In the genomic region with DNA sequence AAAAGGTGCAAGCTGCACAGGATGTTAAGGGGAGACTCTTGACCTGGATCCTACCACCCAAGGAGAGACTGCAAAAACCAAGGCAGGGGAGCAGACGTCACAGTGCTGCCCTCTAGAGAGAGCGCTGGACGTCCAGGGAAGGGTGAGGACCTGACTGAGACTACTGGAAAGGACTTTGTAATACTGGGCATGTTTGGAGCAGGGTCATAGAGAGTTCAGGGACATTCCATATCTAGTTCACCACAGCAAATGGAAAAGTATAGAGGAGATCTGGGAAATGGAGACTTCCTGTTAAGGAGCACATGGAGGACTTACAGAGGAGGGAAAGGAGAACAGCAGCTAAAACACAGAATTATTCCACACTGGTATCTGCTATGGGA, we compare ENCODE assay signal across 14 mouse cellular contexts. TPM values are rescaled to one million over a fixed set of nuclear protein-coding genes. Genes with fewer than 3 reads are reported as not detected.
DNase-seq lines count a peak whose midpoint lies in the region; ATAC-seq and TF ChIP-seq lines count a peak whose summit lies in the region.
"Had no signal": no experiment of that assay in that cellular context is flagged by ENCODE, and none has a peak within 500 bp of the region (broad histone marks: within the 10 kb centered on the region; RNA-seq: fewer than 3 reads in every experiment).

No protein-coding gene starts in this region.

- no peaks in the 10 kb centered on the region for H3K27me3 ChIP-seq in heart, embryonic 11.5 days (ENCODE audit: control insufficient read depth, insufficient read depth, low read length)
- H3K27me3 ChIP-seq in liver, embryonic 11.5 days (replicated peaks; ENCODE audit: control insufficient read depth, insufficient read depth, low read length): no peaks in the 10 kb centered on the region
- no peaks in the 10 kb centered on the region for H3K27me3 ChIP-seq in heart, postnatal 0 days (ENCODE audit: control insufficient read depth, insufficient read depth, low read length)
- H3K27me3 ChIP-seq in forebrain, embryonic 11.5 days (ENCODE audit: control insufficient read depth, insufficient read depth, low read length): no peaks in the 10 kb centered on the region

- TF ChIP-seq EP300 in heart, postnatal 0 days (IDR thresholded peaks at IDR 0.05; ENCODE audit: low read depth): no peak

- H3K36me3 ChIP-seq in heart, embryonic 11.5 days (ENCODE audit: control insufficient read depth, insufficient read depth, low read length): 0 out of 2 replicates have a peak, but pooled peaks cover 2% of the 10 kb centered on the region
- H3K36me3 ChIP-seq in liver, embryonic 11.5 days (ENCODE audit: control insufficient read depth, insufficient read depth, low read length): no peaks in the 10 kb centered on the region; the same call in 1 of the 2 replicates
- peaks cover 13% of the 10 kb centered on the region; the same call in 1 of the 2 replicates for H3K36me3 ChIP-seq in heart, postnatal 0 days (replicated peaks; ENCODE audit: control insufficient read depth, insufficient read depth, low read length)
- no peaks in the 10 kb centered on the region for H3K36me3 ChIP-seq in forebrain, embryonic 11.5 days (ENCODE audit: control insufficient read depth, insufficient read depth, low read length)
- H3K36me3 ChIP-seq: hindbrain, embryonic 10.5 days had no signal

- H3K4me1 ChIP-seq in heart, embryonic 11.5 days (ENCODE audit: control insufficient read depth, insufficient read depth, low read length): peaks cover 81% of the 10 kb centered on the region
- peaks cover 11% of the 10 kb centered on the region for H3K4me1 ChIP-seq in liver, embryonic 11.5 days (replicated peaks; ENCODE audit: control insufficient read depth, insufficient read depth, low read length)
- peaks cover 78% of the 10 kb centered on the region for H3K4me1 ChIP-seq in heart, postnatal 0 days (ENCODE audit: control insufficient read depth, insufficient read depth)
- H3K4me1 ChIP-seq in forebrain, embryonic 11.5 days (replicated peaks; ENCODE audit: control insufficient read depth, insufficient read depth, low read length): no peaks in the 10 kb centered on the region

- peak; percentile 43 for TF ChIP-seq CTCF in heart, postnatal 0 days (IDR thresholded peaks at IDR 0.05; ENCODE audit: low read depth)

- no peak overlapping the region for H3K4me3 ChIP-seq in heart, embryonic 11.5 days (ENCODE audit: low read depth, low read length)
- no peak overlapping the region for H3K4me3 ChIP-seq in liver, embryonic 11.5 days (ENCODE audit: low read depth, low read length)
- no peak overlapping the region for H3K4me3 ChIP-seq in heart, postnatal 0 days (ENCODE audit: low read depth, low read length)
- no peak overlapping the region for H3K4me3 ChIP-seq in forebrain, embryonic 11.5 days (ENCODE audit: low read depth, low read length)
- H3K4me3 ChIP-seq: erythroblast, embryonic 14.5 days; hindbrain, embryonic 10.5 days had no signal

- no peak for DNase-seq in heart, postnatal 10 days
- DNase-seq in liver, embryonic 11.5 days (ENCODE audit: low spot score): no peak
- DNase-seq in liver: no peak
- DNase-seq in heart, postnatal 0 days (ENCODE audit: low spot score): no peak
- DNase-seq in lung, postnatal 36 days: peak; percentile 47
- no peak for DNase-seq in layer of hippocampus, postnatal 10 days (ENCODE audit: low spot score in 2 of 2)
- DNase-seq in forebrain, embryonic 11.5 days (ENCODE audit: low spot score): no peak
- DNase-seq: cerebellum, postnatal 36 days; lung, embryonic 14.5 days had no signal

- H3K9me3 ChIP-seq in heart, embryonic 11.5 days (replicated peaks; ENCODE audit: control insufficient read depth, low read length): no peaks in the 10 kb centered on the region
- no peaks in the 10 kb centered on the region for H3K9me3 ChIP-seq in liver, embryonic 11.5 days (ENCODE audit: control insufficient read depth, low read length)
- H3K9me3 ChIP-seq in heart, postnatal 0 days (replicated peaks; ENCODE audit: control insufficient read depth, low read length): no peaks in the 10 kb centered on the region
- no peaks in the 10 kb centered on the region for H3K9me3 ChIP-seq in forebrain, embryonic 11.5 days (ENCODE audit: control insufficient read depth, low read length)
- H3K9me3 ChIP-seq: hindbrain, embryonic 10.5 days had no signal

- no peak overlapping the region for H3K4me2 ChIP-seq in heart, embryonic 11.5 days
- H3K4me2 ChIP-seq in liver, embryonic 11.5 days: no peak overlapping the region
- H3K4me2 ChIP-seq in heart, postnatal 0 days (ENCODE audit: low read depth, low read length): no peak overlapping the region
- H3K4me2 ChIP-seq in forebrain, embryonic 11.5 days (ENCODE audit: low read depth, low read length, severe bottlenecking): no peak overlapping the region
- H3K4me2 ChIP-seq: lung, embryonic 14.5 days had no signal

- peak overlapping the region; percentile 66 for H3K27ac ChIP-seq in heart, embryonic 11.5 days (ENCODE audit: low read depth, low read length)
- H3K27ac ChIP-seq in liver, embryonic 11.5 days (ENCODE audit: low read depth, low read length): 0 out of 2 replicates have a peak overlapping the region, but pooled peaks have one; percentile 38
- H3K27ac ChIP-seq in heart, postnatal 0 days (ENCODE audit: low read depth): peak overlapping the region; percentile 81
- H3K27ac ChIP-seq in forebrain, embryonic 11.5 days (ENCODE audit: low read depth, low read length): no peak overlapping the region

- peak; percentile 41; the same call in 1 of the 2 replicates for ATAC-seq in heart, embryonic 11.5 days (replicated peaks; ENCODE audit: insufficient number of reproducible peaks, low FRiP score, low TSS enrichment)
- ATAC-seq in liver, embryonic 11.5 days (replicated peaks; ENCODE audit: low FRiP score): no peak
- peak; percentile 37 for ATAC-seq in heart, postnatal 0 days (ENCODE audit: insufficient read depth, low read depth)
- no peak for ATAC-seq in forebrain, embryonic 11.5 days (replicated peaks; ENCODE audit: low FRiP score)
- ATAC-seq: activated CD4-positive, CD25-positive, alpha-beta regulatory T cell, adult 4 months; midbrain, embryonic 16.5 days had no signal

- H3K9ac ChIP-seq in heart, embryonic 11.5 days (ENCODE audit: low read depth, low read length): no peak overlapping the region
- H3K9ac ChIP-seq in liver, embryonic 11.5 days (ENCODE audit: low read depth, low read length): no peak overlapping the region
- H3K9ac ChIP-seq in heart, postnatal 0 days (replicated peaks; ENCODE audit: low read depth, low read length): no peak overlapping the region; the same call in 1 of the 2 replicates
- H3K9ac ChIP-seq in forebrain, embryonic 11.5 days (ENCODE audit: low read length): no peak overlapping the region
- H3K9ac ChIP-seq: lung, embryonic 14.5 days had no signal

- intact Hi-C loops in heart, postnatal 10 days (cut with DNase I): loop anchor here (2.0 to 10.0 kb wide), 2 partner anchors 17 to 195 kb away; no protein-coding TSS in a partner anchor

- WGBS in heart, embryonic 11.5 days (ENCODE audit: insufficient replicate concordance): 28% methylated on average over 3 of the region's 3 CpGs
- WGBS in liver, embryonic 11.5 days: 58% methylated on average over 3 of the region's 3 CpGs
- WGBS in heart, postnatal 0 days: 22% methylated on average over 3 of the region's 3 CpGs
- 31% methylated on average over 3 of the region's 3 CpGs for WGBS in forebrain, embryonic 11.5 days

RNA-seq across cellular contexts. Expression of a gene that starts 29.9 kb away (rescaled TPM):
- polyA plus RNA-seq in heart, embryonic 11.5 days (2014; fragmentation: Nextera tagmentation; extraction: Ambion mirVana): 85.4 and 91.8 TPM in 2 replicates
- 100 to 1,000 TPM; 112 to 114 TPM for total RNA-seq in heart, postnatal 10 days (2021)
- 13.3 and 17.8 TPM in 2 replicates for polyA plus RNA-seq in liver, embryonic 11.5 days (2014; fragmentation: Nextera tagmentation; extraction: Ambion mirVana)
- 88.6 and 94.0 TPM in 2 replicates for total RNA-seq in heart, postnatal 0 days (2014; rRNA removed; ENCODE audit: low replicate concordance)
- 103 and 116 TPM in 2 replicates for polyA plus RNA-seq in heart, postnatal 0 days (2015; fragmentation: Nextera tagmentation; extraction: Ambion mirVana)
- 1 to 10 TPM; 6.8 to 6.9 TPM for total RNA-seq in layer of hippocampus, postnatal 10 days (2021)
- polyA plus RNA-seq in forebrain, embryonic 11.5 days (2014; fragmentation: Nextera tagmentation; extraction: Ambion mirVana): 6.4 and 7.2 TPM in 2 replicates

RNA-seq across cellular contexts. Expression of a gene that starts 45.3 kb away (rescaled TPM):
- 129 and 143 TPM in 2 replicates for polyA plus RNA-seq in heart, embryonic 11.5 days (2014; fragmentation: Nextera tagmentation; extraction: Ambion mirVana)
- 10 to 100 TPM; 49.4 to 57.7 TPM for total RNA-seq in heart, postnatal 10 days (2021)
- 85.7 and 89.5 TPM in 2 replicates for polyA plus RNA-seq in liver, embryonic 11.5 days (2014; fragmentation: Nextera tagmentation; extraction: Ambion mirVana)
- 16.6 and 17.9 TPM in 2 replicates for total RNA-seq in heart, postnatal 0 days (2014; rRNA removed; ENCODE audit: low replicate concordance)
- 57.1 and 57.5 TPM in 2 replicates for polyA plus RNA-seq in heart, postnatal 0 days (2015; fragmentation: Nextera tagmentation; extraction: Ambion mirVana)
- total RNA-seq in layer of hippocampus, postnatal 10 days (2021): 10 to 100 TPM; 78.4 to 83.3 TPM
- 128 and 141 TPM in 2 replicates for polyA plus RNA-seq in forebrain, embryonic 11.5 days (2014; fragmentation: Nextera tagmentation; extraction: Ambion mirVana)

Comparison
In these comparisons a context has a peak if more than half of its experiments do, and no peak if none do; other contexts are left out.
1. ATAC-seq: peak in heart, embryonic 11.5 days (single experiment) and heart, postnatal 0 days (single experiment); none in liver, embryonic 11.5 days (single experiment) and forebrain, embryonic 11.5 days (single experiment).